Mouse (Mus musculus) hindbrain, embryonic 15.5 days (tissue): ENCODE results near the gene Mcemp1. TPM values are rescaled to one million over a fixed set of nuclear protein-coding genes. Genes with fewer than 3 reads are reported as not detected.

Experiments
- ATAC-seq: fragments of 200-750 bp; cut with Nextera tagmentation; 2 replicates; pipeline ENCODE4 v1.8.0; 2017; ENCODE audit warnings: low read depth, moderate number of reproducible peaks, moderate TSS enrichment; ENCODE audit not compliant: low FRiP score
- H3K27ac ChIP-seq: fragments of 300-500 bp; sonication (generic); replicated peaks from 2 replicates; pipeline ENCODE4 v1.5.1; 2015; ENCODE audit warnings: mild to moderate bottlenecking, inconsistent platforms
- H3K27me3 ChIP-seq: fragments of 300-500 bp; sonication (generic); 2 replicates; pipeline ENCODE4 v1.6.1; 2015; ENCODE audit warnings: control low read depth, inconsistent platforms
- H3K36me3 ChIP-seq: fragments of 300-500 bp; sonication (generic); 2 replicates; pipeline ENCODE4 v1.6.1; 2015; ENCODE audit warnings: control low read depth, inconsistent platforms
- H3K4me1 ChIP-seq: fragments of 300-500 bp; sonication (generic); replicated peaks from 2 replicates; pipeline ENCODE4 v1.6.1; 2015; ENCODE audit warnings: control low read depth, inconsistent platforms
- H3K4me2 ChIP-seq: fragments of 300-500 bp; sonication (generic); 2 replicates; pipeline ENCODE4 v1.6.1; 2015; ENCODE audit warnings: moderate library complexity, mild to moderate bottlenecking, inconsistent platforms
- H3K4me3 ChIP-seq: fragments of 300-500 bp; sonication (generic); 2 replicates; pipeline ENCODE4 v1.5.1; 2015; ENCODE audit warnings: mild to moderate bottlenecking, inconsistent platforms
- H3K9ac ChIP-seq: fragments of 300-500 bp; sonication (generic); 2 replicates; pipeline ENCODE4 v1.6.1; 2015; ENCODE audit warnings: inconsistent platforms
- H3K9me3 ChIP-seq: fragments of 300-500 bp; sonication (generic); 2 replicates; pipeline ENCODE4 v1.6.1; 2016; ENCODE audit warnings: control low read depth, inconsistent platforms
- WGBS: fragments of 180-500 bp; shearing (Covaris S2); methylation state at CpG from one replicate; pipeline ENCODE4 v1.1.7; 2015; 5-methylcytosine and 5-hydroxymethylcytosine counted together
- polyA plus RNA-seq: library from polyadenylated mRNA; unstranded; fragments of >200 nt; fragmentation: Nextera tagmentation; extraction: Ambion mirVana; gene quantifications from 2 replicates; pipeline ENCODE4 v1.2.1, GENCODE M21; 2015

Gene Mcemp1
- polyA plus RNA-seq, 1 experiment from 2014 or later = 0.13 TPM

DNA sequence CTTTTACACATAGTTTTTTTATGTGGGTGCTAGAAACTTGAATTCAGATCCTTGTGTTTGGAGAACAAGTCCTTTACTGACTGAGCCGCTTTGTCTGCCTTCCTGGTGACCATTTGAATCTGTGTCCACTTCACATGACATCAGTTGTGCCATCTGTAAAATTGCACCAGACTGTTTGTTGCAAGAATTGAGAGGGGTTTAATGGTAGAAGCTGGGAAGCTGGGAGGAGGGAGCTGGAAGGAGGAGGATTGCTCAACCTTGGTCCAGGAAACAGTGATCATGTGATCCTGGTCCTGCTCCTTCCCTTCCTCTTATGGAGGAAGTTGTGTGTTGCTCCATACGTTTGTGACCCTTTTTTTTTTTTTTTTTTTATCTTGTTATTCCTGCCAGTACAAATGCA lies 17.3 kb upstream of the Mcemp1 start:
- Histone ChIP-seq H3K27me3 (no peaks in the 10 kb centered on the region), H3K9ac (no peak overlapping the region), H3K9me3 (no peaks in the 10 kb centered on the region), H3K4me3 (no peak overlapping the region), H3K4me1 (no peaks in the 10 kb centered on the region), H3K27ac (no peak overlapping the region), H3K4me2 (no peak overlapping the region), H3K36me3 (no peaks in the 10 kb centered on the region)
- no peak for ATAC-seq
- WGBS = 62% methylated on average over 2 of the region's 2 CpGs

- no peaks in the 10 kb centered on the region for H3K27me3 ChIP-seq
- ATAC-seq = no peak
- H3K27ac ChIP-seq = no peak overlapping the region
- H3K4me3 ChIP-seq = no peak overlapping the region
- H3K36me3 ChIP-seq = no peaks in the 10 kb centered on the region
- H3K9ac ChIP-seq = no peak overlapping the region
- no peaks in the 10 kb centered on the region for H3K4me1 ChIP-seq
- no peaks in the 10 kb centered on the region for H3K9me3 ChIP-seq
- H3K4me2 ChIP-seq = no peak overlapping the region
- 40% methylated on average over 1 of the region's 1 CpGs for WGBS
Observed at GRCm38 (mm10) chr8:3648990-3649389, 16.6 kb upstream of the Mcemp1 start.

DNA sequence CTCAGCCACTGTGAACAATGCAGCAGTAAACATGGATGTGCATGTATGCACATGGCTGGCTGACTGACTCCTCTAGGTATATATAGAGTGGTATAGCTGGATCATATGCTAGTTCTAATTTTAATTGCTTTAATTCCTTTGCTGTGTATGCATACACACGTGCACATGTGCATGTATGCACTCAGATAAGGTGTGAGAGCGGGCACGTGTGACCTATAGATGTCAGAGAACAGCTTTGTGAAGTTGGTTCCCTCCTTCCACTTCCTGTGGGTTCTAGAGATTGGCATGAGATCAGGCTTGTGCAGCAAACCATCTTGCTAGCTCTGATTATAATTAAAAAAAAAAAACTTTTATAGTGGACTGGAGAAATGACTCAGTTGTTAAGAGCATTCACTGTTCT lies 12.7 kb upstream of the Mcemp1 start:
- Histone ChIP-seq H3K27ac (no peak overlapping the region), H3K4me3 (no peak overlapping the region), H3K27me3 (no peaks in the 10 kb centered on the region), H3K9ac (no peak overlapping the region), H3K9me3 (no peaks in the 10 kb centered on the region), H3K36me3 (no peaks in the 10 kb centered on the region), H3K4me1 (no peaks in the 10 kb centered on the region; the same call in 1 of the 2 replicates), H3K4me2 (no peak overlapping the region)
- 72% methylated on average over 3 of the region's 3 CpGs for WGBS
- no peak for ATAC-seq

GRCm38 (mm10) chr8:3654726-3655508 lies 10.6 kb upstream of the Mcemp1 start:
- Histone ChIP-seq H3K4me1 (no peaks in the 10 kb centered on the region; the same call in 1 of the 2 replicates), H3K4me2 (no peak overlapping the region), H3K9ac (no peak overlapping the region), H3K9me3 (no peaks in the 10 kb centered on the region), H3K36me3 (no peaks in the 10 kb centered on the region), H3K27ac (no peak overlapping the region), H3K27me3 (no peaks in the 10 kb centered on the region), H3K4me3 (no peak overlapping the region)
- 77% methylated on average over 11 of the region's 11 CpGs for WGBS
- ATAC-seq = no peak

- no peaks in the 10 kb centered on the region; the same call in 1 of the 2 replicates for H3K4me1 ChIP-seq
- H3K27me3 ChIP-seq = no peaks in the 10 kb centered on the region
- no peak within 1 kb of the TSS for H3K27ac ChIP-seq
- H3K36me3 ChIP-seq = no peaks in the 10 kb centered on the region
- no peak for ATAC-seq
- 67% methylated on average over 3 of the region's 3 CpGs for WGBS
- no peak within 1 kb of the TSS for H3K9ac ChIP-seq
- no peak within 1 kb of the TSS for H3K4me3 ChIP-seq
- H3K4me2 ChIP-seq = no peak within 1 kb of the TSS
- H3K9me3 ChIP-seq = no peaks in the 10 kb centered on the region
Observed at GRCm38 (mm10) chr8:3655526-3655925, 10.0 kb upstream of the Mcemp1 start, which contains the start of gene Retn. TSS of gene Retn (plus strand) at chr8:3655770.

- H3K36me3 ChIP-seq = no peaks in the 10 kb centered on the region
- H3K4me2 ChIP-seq = 0 out of 2 replicates have a peak overlapping the region, but pooled peaks have one; percentile 10
- WGBS = 23% methylated on average over 7 of the region's 7 CpGs
- no peaks in the 10 kb centered on the region for H3K9me3 ChIP-seq
- peak; percentile 64 for ATAC-seq
- H3K4me1 ChIP-seq = no peaks in the 10 kb centered on the region; the same call in 1 of the 2 replicates
- H3K9ac ChIP-seq = no peak overlapping the region
- H3K27ac ChIP-seq = no peak overlapping the region
- H3K4me3 ChIP-seq = no peak overlapping the region
- no peaks in the 10 kb centered on the region for H3K27me3 ChIP-seq
Observed at GRCm38 (mm10) chr8:3656725-3657381, 8.7 kb upstream of the Mcemp1 start.

DNA sequence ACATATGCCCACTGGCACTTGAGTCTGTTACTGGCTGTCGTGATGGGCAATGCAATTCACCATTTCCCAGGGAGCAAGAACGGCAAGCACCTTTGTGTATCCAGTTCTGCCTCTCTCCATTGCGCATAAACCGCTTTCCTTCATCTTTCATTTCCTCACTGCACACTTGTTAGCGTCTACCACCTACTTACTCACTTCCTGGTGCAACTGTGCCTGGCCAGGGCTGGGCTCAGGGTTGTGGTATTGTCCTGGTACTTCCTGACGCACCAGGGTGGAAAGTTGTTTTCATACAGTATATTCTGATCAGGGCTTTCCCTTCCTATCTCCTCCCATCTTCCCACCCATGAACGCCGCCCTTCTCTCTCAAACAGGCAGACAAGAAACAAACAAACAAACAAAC lies 4.7 kb upstream of the Mcemp1 start:
- WGBS = 82% methylated on average over 8 of the region's 8 CpGs
- no peak for ATAC-seq
- Histone ChIP-seq H3K9me3 (no peaks in the 10 kb centered on the region), H3K36me3 (no peaks in the 10 kb centered on the region), H3K4me1 (no peaks in the 10 kb centered on the region; the same call in 1 of the 2 replicates), H3K4me2 (no peak overlapping the region), H3K9ac (no peak overlapping the region), H3K27me3 (no peaks in the 10 kb centered on the region), H3K4me3 (no peak overlapping the region), H3K27ac (no peak overlapping the region)

DNA sequence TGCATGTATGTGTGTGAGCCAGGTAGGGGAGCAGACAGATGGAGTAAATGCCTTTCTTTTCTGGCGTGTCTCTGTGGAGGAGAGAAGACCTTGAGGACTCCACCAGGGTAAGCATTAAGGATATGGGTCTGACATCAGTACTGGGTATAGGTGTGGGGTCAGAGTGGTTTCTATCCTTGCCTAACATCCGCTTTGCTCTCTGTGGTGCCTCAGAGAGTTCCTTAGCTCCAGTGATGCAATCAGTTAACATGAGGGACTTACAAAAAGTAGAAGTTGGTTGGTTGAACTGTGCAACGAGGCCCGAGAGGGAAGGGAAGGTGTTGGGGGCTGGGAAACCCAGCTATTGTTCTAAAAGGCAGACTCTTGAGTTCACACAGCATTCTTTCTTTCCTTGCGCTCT lies 1.1 kb upstream of the Mcemp1 start:
- H3K4me3 ChIP-seq = no peak overlapping the region
- ATAC-seq = no peak
- whole genome bisulfite sequencing = 83% methylated on average over 5 of the region's 5 CpGs
- H3K27ac ChIP-seq = no peak overlapping the region
- no peaks in the 10 kb centered on the region for H3K36me3 ChIP-seq
- H3K9ac ChIP-seq = no peak overlapping the region
- no peak overlapping the region for H3K4me2 ChIP-seq
- no peaks in the 10 kb centered on the region for H3K27me3 ChIP-seq
- no peaks in the 10 kb centered on the region for H3K9me3 ChIP-seq
- H3K4me1 ChIP-seq = no peaks in the 10 kb centered on the region

GRCm38 (mm10) chr8:3670388-3670787 lies 4.8 kb downstream of the Mcemp1 start:
- Histone ChIP-seq H3K36me3 (no peaks in the 10 kb centered on the region), H3K4me2 (no peak overlapping the region), H3K4me3 (no peak overlapping the region), H3K4me1 (peaks cover 12% of the 10 kb centered on the region), H3K9ac (no peak overlapping the region), H3K27ac (no peak overlapping the region), H3K9me3 (no peaks in the 10 kb centered on the region), H3K27me3 (no peaks in the 10 kb centered on the region)
- ATAC-seq = no peak
- 88% methylated on average over 2 of the region's 2 CpGs for WGBS

DNA sequence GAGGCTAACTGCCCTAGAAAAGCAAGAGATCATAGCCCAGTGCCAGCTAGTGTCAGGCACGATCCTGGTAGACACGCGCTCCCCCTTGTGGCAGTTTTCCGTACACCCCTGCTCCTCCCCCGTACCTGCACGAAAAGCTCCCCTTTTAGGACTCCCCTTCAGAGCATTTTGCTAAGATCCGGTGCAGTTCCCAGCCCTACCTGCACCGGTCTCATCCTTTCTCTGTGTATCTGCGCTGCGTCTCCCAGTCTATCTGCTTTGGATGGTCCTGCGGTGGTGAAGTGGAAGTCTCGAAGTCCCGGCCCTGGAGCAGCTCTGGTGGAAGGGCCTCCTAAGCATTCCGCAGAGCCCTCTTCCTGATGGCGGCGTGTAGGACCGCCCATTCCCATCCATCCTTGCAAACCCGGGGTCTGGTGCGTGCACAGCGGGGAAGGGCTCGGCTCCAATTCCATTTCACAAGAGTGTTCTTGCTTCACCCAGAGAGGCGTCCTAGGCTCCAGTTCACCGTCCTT lies 6.5 kb downstream of the Mcemp1 start, which contains the start of gene Fcor:
TSS of gene Fcor (minus strand) at position 383 of the 512 bp plus-strand sequence.
- H3K9ac ChIP-seq = peak within 1 kb of the TSS; percentile 58
- peaks cover 18% of the 10 kb centered on the region for H3K4me1 ChIP-seq
- peak within 1 kb of the TSS; percentile 84 for H3K27ac ChIP-seq
- H3K9me3 ChIP-seq = no peaks in the 10 kb centered on the region
- under 1% methylated on average over 23 of the region's 23 CpGs for WGBS
- H3K4me3 ChIP-seq = peak within 1 kb of the TSS; percentile 49
- no peaks in the 10 kb centered on the region for H3K36me3 ChIP-seq
- H3K4me2 ChIP-seq = peak within 1 kb of the TSS; percentile 67
- ATAC-seq = peak; percentile 89
- H3K27me3 ChIP-seq = no peaks in the 10 kb centered on the region

GRCm38 (mm10) chr8:3674671-3675070 lies 9.1 kb downstream of the Mcemp1 start:
- peaks cover 39% of the 10 kb centered on the region for H3K4me1 ChIP-seq
- no peak overlapping the region for H3K9ac ChIP-seq
- ATAC-seq = no peak
- H3K4me2 ChIP-seq = no peak overlapping the region
- H3K36me3 ChIP-seq = peaks cover 8% of the 10 kb centered on the region
- no peaks in the 10 kb centered on the region for H3K9me3 ChIP-seq
- H3K27ac ChIP-seq = no peak overlapping the region
- 69% methylated on average over 3 of the region's 3 CpGs for WGBS
- H3K27me3 ChIP-seq = no peaks in the 10 kb centered on the region
- H3K4me3 ChIP-seq = no peak overlapping the region
